1 mouse cellular context compared by ENCODE assay signal in genomic region chr11:72308982-72309381, GRCm38 (mm10).
TF ChIP-seq lines count a peak whose summit lies in the region.

No protein-coding gene starts in this region.

TF ChIP-seq in MEL, 35 proteins besides CTCF, POLR2A, EP300 and RAD21:
- TF ChIP-seq GATA1 (IDR thresholded peaks at IDR 0.05; ENCODE audit: low read depth, low read length) (peak; percentile 78), ETS1 (IDR thresholded peaks at IDR 0.05; ENCODE audit: low read depth, low read length) (peak; percentile 93), MYC (IDR thresholded peaks at IDR 0.05; ENCODE audit: low read depth, low read length) (no peak), TBP (IDR thresholded peaks at IDR 0.05; ENCODE audit: low read depth, low read length) (no peak), NRF1 (IDR thresholded peaks at IDR 0.05; ENCODE audit: insufficient read depth, low read depth, low read length, poor library complexity, severe bottlenecking) (no peak), MAX (IDR thresholded peaks at IDR 0.05; ENCODE audit: low read length) (peak; percentile 59; the same call in 1 of the 2 replicates), TAL1 (IDR thresholded peaks at IDR 0.05; ENCODE audit: low read length) (0 out of 2 replicates have a peak, but pooled peaks have one; percentile 8), SIN3A (IDR thresholded peaks at IDR 0.05; ENCODE audit: low read length) (peak; percentile 43; the same call in 1 of the 2 replicates), ZC3H11A (IDR thresholded peaks at IDR 0.05; ENCODE audit: low read depth, low read length) (no peak), CHD1 (IDR thresholded peaks at IDR 0.05; ENCODE audit: low read depth, low read length) (no peak), HCFC1 (IDR thresholded peaks at IDR 0.05; ENCODE audit: low read depth, low read length) (0 out of 2 replicates have a peak, but pooled peaks have one; percentile 22), MAFK (IDR thresholded peaks at IDR 0.05; ENCODE audit: borderline replicate concordance, low read depth, low read length) (no peak), MAZ (IDR thresholded peaks at IDR 0.05; ENCODE audit: low read depth, low read length) (no peak), POLR2AphosphoS2 (IDR thresholded peaks at IDR 0.05; ENCODE audit: low read length) (no peak), MEF2A (IDR thresholded peaks at IDR 0.05; ENCODE audit: extremely low read depth, insufficient replicate concordance, low read depth, low read length, poor library complexity, severe bottlenecking) (no peak), SMC3 (IDR thresholded peaks at IDR 0.05; ENCODE audit: low read depth, low read length) (no peak), ELF1 (IDR thresholded peaks at IDR 0.05; ENCODE audit: low read depth, low read length) (no peak), CHD2 (IDR thresholded peaks at IDR 0.05; ENCODE audit: low read length) (no peak), UBTF (IDR thresholded peaks at IDR 0.05; ENCODE audit: borderline replicate concordance, insufficient read depth, low read depth, low read length) (no peak), KAT2A (conservative IDR thresholded peaks at IDR 0.05; ENCODE audit: low read depth, low read length) (no peak), USF1 (IDR thresholded peaks at IDR 0.05; ENCODE audit: low read depth, low read length) (no peak), JUND (IDR thresholded peaks at IDR 0.05; ENCODE audit: low read depth, low read length) (no peak), MXI1 (IDR thresholded peaks at IDR 0.05; ENCODE audit: low read depth, low read length) (peak; percentile 50), POLR2AphosphoS5 (IDR thresholded peaks at IDR 0.05; ENCODE audit: borderline replicate concordance, low read depth, low read length) (no peak), TCF12 (IDR thresholded peaks at IDR 0.05; ENCODE audit: low read depth, low read length) (peak; percentile 76), BHLHE40 (IDR thresholded peaks at IDR 0.05; ENCODE audit: borderline replicate concordance, low read depth, low read length) (no peak), MYB (IDR thresholded peaks at IDR 0.05; ENCODE audit: low read depth, low read length) (no peak), RCOR1 (IDR thresholded peaks at IDR 0.05; ENCODE audit: low read depth, low read length) (peak; percentile 65), ZNF384 (IDR thresholded peaks at IDR 0.05; ENCODE audit: low read depth, low read length) (no peak), ZKSCAN1 (IDR thresholded peaks at IDR 0.05; ENCODE audit: low read depth, low read length) (no peak), NELFE (IDR thresholded peaks at IDR 0.05; ENCODE audit: low read depth, low read length) (no peak), USF2 (IDR thresholded peaks at IDR 0.05; ENCODE audit: borderline replicate concordance in 1 of 2, insufficient read depth in 1 of 2, low read depth in 1 of 2, low read length in 2 of 2) (no peak), E2F4 (IDR thresholded peaks at IDR 0.05; ENCODE audit: borderline replicate concordance, low read depth, low read length) (no peak), GABPA (IDR thresholded peaks at IDR 0.05; ENCODE audit: low read depth, low read length) (no peak), ZMIZ1 (IDR thresholded peaks at IDR 0.05; ENCODE audit: low read depth, low read length) (no peak)
